Mouse (Mus musculus): ENCODE data around the gene Smim20.

The Smim20 gene

DNA sequence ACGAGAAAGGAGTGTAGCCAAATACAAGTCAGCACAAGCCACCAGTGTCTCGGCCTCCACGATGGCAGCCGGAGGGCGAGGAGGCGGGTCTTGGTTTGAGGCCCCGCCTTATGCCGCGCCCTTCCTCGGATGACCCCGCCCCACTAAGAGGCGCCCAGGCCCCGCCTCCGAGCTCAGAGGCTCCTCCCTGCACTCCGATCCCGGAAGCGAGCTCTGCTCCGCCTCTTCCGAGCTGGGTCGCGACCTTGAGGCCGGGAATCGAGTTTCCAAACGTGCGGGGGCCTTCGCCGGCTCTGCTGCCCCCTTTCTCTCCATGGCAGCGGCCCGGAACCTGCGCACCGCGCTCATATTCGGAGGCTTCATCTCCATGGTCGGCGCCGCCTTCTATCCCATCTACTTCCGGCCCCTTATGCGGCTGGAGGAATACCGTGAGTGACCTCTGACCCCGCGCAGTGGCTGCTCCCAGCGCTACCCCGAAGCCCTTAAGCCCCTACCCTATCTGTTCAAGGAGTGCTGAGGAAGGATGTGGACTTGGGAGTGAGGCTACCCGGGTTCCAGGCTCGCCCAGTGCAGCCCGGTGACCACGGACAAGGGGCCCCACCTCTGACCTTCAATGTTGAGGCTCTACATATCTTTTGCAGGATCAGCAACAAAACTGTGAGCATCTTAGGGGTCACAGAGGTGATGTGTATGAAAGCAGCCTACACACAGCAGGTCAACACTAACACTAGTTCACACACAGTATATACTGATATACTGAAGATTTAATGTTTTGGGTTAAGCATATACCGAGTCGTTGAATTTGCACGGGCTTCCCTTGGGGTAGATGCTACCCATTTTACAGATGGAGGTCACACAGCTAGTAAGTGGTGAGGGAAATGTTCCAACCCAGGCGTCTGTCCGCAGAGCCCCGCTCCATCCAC, at the start of gene Smim20:
Gene Smim20 (plus strand): TSS at position 153 of the 923 bp plus-strand sequence.
- DNase-seq (ENCODE audit: low spot score): peak; percentile 56

DNA sequence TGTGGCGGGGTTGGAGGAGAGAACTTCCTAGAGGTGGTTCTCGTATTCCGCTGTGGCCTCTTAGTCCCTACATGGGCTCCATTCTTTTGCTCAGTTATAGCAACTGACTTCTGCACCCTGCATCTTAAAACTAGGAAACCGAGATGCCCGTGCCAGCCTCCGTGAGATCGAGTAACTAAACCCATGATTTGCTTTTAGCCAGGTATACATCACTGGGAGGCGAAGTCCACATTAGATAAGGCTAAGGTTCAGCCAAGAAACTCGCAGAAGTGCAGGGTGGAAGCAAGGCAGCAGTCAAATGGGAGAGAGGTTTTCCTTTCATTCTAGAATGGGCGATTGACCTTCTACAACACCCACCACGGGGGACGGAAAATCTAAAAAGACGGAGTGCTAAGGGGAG, 41.4 kb upstream of the Smim20 start:
- no peak for DNase-seq (ENCODE audit: low spot score)

GRCm38 (mm10) chr5:53230560-53230959, 36.3 kb upstream of the Smim20 start:
- no peak for DNase-seq (ENCODE audit: low spot score)

GRCm38 (mm10) chr5:53235551-53235950, 31.3 kb upstream of the Smim20 start:
- DNase-seq (ENCODE audit: low spot score): no peak

DNA sequence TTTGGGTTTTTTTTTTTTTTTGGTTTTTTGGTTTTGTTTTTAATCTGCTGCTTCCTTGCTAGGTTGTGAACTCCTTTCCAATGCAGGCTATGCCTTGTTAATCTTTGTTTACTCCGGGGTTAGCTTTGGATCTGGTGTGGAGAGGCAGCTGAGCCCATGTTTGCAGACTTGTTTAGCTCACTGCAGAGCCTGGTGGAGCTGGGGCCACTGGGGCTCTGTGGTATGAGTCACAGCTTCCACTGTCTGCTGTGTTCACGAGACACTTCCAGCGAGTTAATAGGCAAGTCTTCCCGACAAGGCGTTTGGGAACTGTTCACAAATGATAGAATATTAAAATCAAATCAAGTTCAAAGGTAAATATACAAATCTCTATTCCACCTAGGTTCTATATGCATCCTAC, 30.7 kb upstream of the Smim20 start:
- DNase-seq (ENCODE audit: low spot score): no peak

- no peak for DNase-seq (ENCODE audit: low spot score)
Measured at GRCm38 (mm10) chr5:53236749-53237148, 30.1 kb upstream of the Smim20 start.

DNA sequence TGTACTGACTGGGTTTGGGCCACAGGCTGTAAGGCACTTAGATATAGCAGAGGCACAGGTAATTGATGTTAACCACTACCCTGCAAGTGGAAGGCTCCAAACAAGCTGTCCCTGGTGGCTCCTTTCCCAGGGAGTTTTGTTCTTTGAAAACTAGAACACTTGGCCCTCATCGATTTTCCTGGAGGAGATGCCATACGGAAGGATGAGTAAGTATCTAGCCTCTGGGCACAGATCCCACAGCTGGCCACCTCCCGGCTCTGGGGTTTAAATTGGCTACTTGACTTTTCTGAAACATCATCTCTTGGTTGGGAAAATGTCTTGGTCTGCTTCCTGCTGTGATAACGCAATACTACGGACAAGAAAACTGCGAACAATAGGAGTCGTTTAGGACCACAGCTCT, 28.1 kb upstream of the Smim20 start:
- DNase-seq (ENCODE audit: low spot score): no peak

- no peak for DNase-seq (ENCODE audit: low spot score)
Measured at GRCm38 (mm10) chr5:53239189-53239588, 27.7 kb upstream of the Smim20 start.

DNA sequence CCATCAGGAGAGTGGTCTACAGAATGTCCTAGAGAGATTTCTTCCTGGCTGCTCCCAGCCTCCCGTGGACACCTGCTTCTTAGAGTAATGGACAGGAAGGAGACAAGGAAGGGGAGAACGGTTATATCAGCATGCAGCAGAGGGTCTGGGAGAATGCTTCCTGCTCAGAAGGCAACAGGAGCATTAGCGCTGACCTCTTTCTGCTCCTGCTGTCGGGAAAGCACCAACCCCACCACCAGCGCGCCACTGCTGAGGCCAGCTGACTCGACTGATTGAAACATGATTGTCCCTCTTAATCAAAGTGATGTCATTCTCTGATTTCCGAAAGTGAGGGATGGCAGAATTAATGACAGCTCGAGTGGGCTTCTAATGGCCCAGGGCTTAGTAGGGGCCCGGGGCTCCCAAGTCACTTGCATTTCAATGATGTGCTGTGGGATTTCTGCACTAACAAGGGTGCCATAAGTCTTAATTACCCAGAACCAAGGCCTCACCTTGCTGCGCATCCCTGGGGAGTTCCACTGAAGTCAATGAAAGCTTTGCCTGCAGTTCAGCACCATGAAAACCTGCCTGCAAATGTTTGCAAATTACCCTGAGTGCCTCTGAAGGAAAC, 26.9 kb upstream of the Smim20 start:
- no peak for DNase-seq (ENCODE audit: low spot score)

- no peak for DNase-seq (ENCODE audit: low spot score)
Measured at GRCm38 (mm10) chr5:53241109-53241508, 25.8 kb upstream of the Smim20 start.

GRCm38 (mm10) chr5:53241963-53242362, 24.9 kb upstream of the Smim20 start:
- DNase-seq (ENCODE audit: low spot score): no peak

DNA sequence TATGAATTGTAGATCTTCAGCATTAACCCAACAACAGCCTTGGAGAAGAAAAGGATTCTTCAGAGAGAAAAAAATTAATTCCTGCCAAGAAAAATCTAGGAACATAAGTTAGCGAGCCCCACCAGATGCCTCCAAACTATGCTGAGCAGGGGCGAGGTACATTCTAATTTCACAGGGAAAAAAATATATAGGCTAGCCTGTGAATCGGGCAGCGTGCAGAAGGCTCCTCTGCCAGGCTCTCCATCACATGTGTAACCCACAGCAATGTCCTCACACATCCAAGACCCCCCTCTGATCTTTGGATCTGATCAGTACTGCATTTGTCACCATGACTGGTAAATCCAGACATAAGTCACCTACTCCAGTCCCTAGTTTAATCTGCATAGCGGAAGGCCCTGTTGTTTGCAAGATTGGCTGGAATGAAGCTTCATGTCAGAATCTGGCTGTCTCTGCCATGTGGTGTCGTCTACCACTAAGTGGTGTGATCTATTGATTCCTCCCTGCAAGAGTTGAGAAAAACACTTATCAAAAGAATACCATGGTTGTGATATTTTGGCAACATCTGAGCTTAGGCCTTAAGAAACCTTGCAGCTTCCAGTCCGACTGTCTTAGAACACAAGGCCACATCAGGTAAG, 23.9 kb upstream of the Smim20 start:
- no peak for DNase-seq (ENCODE audit: low spot score)

DNA sequence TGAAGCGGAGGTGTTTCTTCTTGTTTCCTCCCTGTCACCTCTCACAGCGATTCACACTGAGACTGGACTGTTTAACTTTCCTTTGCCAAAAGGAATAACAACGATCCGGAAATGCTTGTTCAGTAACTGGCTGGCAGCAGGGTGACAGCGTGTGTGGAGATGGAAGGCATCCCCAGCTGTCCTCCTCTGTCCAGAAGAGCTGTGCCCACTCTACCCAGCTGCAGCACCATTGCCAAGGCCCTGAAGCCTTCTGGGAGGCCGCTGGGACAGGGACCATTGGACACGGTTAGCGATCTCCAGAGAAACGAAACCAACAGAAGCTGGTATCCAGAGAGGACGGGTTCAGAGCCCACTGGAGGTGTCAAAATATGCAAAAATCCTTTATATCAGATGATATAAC, 22.9 kb upstream of the Smim20 start:
- no peak for DNase-seq (ENCODE audit: low spot score)

DNA sequence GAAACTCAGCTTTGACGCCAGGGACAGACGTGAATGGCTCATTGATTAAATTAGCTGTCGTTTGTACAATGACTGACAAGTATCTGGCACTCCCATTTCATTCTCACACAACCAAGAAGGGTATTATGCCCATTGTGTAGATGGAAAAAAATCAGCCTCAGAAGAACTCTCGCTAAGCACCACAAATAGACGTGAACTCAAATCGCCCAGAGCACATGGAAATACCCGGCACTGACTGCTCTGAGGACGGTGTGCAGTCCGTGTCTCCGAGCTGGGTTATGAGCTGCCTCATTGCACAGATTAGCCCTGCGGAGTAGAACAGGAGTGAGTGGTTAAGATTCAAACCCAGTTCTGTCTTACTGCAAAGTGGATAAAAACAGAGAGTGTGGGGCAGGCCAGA, 18.4 kb upstream of the Smim20 start:
- DNase-seq (ENCODE audit: low spot score): no peak

GRCm38 (mm10) chr5:53249431-53250061, 17.3 kb upstream of the Smim20 start:
- no peak for DNase-seq (ENCODE audit: low spot score)

- DNase-seq (ENCODE audit: low spot score): no peak
Measured at GRCm38 (mm10) chr5:53254154-53254553, 12.7 kb upstream of the Smim20 start.

GRCm38 (mm10) chr5:53254821-53255220, 12.1 kb upstream of the Smim20 start:
- no peak for DNase-seq (ENCODE audit: low spot score)

- DNase-seq (ENCODE audit: low spot score): no peak
Measured at GRCm38 (mm10) chr5:53258038-53258786, 8.7 kb upstream of the Smim20 start.

GRCm38 (mm10) chr5:53259894-53260293, 7.0 kb upstream of the Smim20 start:
- DNase-seq (ENCODE audit: low spot score): no peak

- DNase-seq (ENCODE audit: low spot score): no peak
Measured at GRCm38 (mm10) chr5:53261999-53262398, 4.9 kb upstream of the Smim20 start.

DNA sequence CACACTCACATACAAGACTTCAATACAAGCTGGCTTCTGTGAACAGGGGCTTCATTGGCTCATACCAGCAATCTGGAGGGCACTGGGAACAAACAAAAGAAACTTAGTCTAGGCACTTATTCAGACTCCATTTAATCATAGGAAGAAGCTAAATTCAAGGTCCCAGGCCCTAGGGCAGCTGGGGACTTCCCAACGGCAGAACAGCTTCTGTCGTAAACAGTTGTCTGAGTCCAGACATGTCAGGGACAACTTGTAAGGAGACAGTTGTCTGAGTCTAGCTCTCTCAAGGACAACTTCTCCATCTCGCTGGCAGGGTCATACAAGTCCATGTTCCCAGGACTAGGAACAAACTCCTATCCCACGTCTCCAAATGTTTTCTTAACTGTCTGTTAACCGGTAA, 2.8 kb upstream of the Smim20 start:
- no peak for DNase-seq (ENCODE audit: low spot score)

DNA sequence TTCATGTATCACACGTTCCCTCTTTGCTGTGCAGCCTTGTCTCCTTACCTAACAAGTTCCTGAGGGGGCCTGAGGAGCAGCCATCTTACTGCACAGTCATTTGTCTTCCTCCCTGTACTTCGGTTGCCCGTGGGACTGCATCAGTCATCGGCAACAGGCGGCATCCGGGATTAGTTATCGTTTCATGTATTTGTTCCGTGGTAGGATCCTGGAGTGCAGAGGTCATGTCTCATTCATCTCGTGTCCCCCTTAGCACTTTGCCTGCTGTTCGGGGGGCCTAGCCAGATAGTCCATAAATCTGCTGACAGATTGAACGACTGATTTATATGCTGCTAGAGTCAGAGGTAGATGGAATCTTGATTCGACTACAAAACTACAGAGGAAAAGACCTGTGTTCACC, 1.1 kb upstream of the Smim20 start:
- no peak for DNase-seq (ENCODE audit: low spot score)
